Mouse (Mus musculus) T-helper 17 cell (primary cell): Measurements from ENCODE around the gene Tmem30a.

Source experiments
- in situ Hi-C, 2 experiments: fragments of 300-600 bp; cut with MboI, MseI; formaldehyde crosslinking; loops; 1 replicate in 1 of 2; 2 replicates in 1 of 2; pipeline ENCODE4 v1.15.1; 2025; ENCODE audit warnings: high pct_unique_total_duplicates in 2 of 2

The Tmem30a gene

GRCm38 (mm10) chr9:79792841-79793835 is at the start of gene Tmem30a:
TSS of gene Tmem30a (minus strand) at chr9:79793507.
- in situ Hi-C loops: loop anchor here in 1 of 2 experiments (5.0 kb wide), 1 partner anchor 279 kb away; no protein-coding TSS in a partner anchor

GRCm38 (mm10) chr9:79842615-79843014 is 49.3 kb upstream of the Tmem30a start:
- in situ Hi-C loops: no loop called here

- in situ Hi-C loops: no loop called here
These were observed 48.7 kb upstream of the Tmem30a start for GRCm38 (mm10) chr9:79842028-79842427.

- in situ Hi-C loops: loop anchor here in 1 of 2 experiments (5.0 kb wide), 1 partner anchor 41 kb away; no protein-coding TSS in a partner anchor
These were observed 38.0 kb upstream of the Tmem30a start for GRCm38 (mm10) chr9:79831294-79831693.

- in situ Hi-C loops: loop anchor here in 1 of 2 experiments (5.0 kb wide), 1 partner anchor 41 kb away; no protein-coding TSS in a partner anchor
These were observed 37.6 kb upstream of the Tmem30a start for GRCm38 (mm10) chr9:79830874-79831273.

GRCm38 (mm10) chr9:79829842-79830800 is 36.8 kb upstream of the Tmem30a start:
- in situ Hi-C loops: loop anchor here in 1 of 2 experiments (5.0 kb wide), 1 partner anchor 42 kb away; no protein-coding TSS in a partner anchor

- in situ Hi-C loops: no loop called here
These were observed 33.8 kb upstream of the Tmem30a start for GRCm38 (mm10) chr9:79827072-79827471.

GRCm38 (mm10) chr9:79825526-79825925 is 32.2 kb upstream of the Tmem30a start:
- in situ Hi-C loops: no loop called here

- in situ Hi-C loops: no loop called here
These were observed 30.5 kb upstream of the Tmem30a start for GRCm38 (mm10) chr9:79823856-79824255.

- in situ Hi-C loops: no loop called here
These were observed 30.1 kb upstream of the Tmem30a start for GRCm38 (mm10) chr9:79823438-79823837.

- in situ Hi-C loops: no loop called here
These were observed 23.2 kb upstream of the Tmem30a start for GRCm38 (mm10) chr9:79816464-79816863.

- in situ Hi-C loops: no loop called here
These were observed 22.7 kb upstream of the Tmem30a start for GRCm38 (mm10) chr9:79816013-79816412.

- in situ Hi-C loops: no loop called here
These were observed 21.3 kb upstream of the Tmem30a start for GRCm38 (mm10) chr9:79814592-79814991.

GRCm38 (mm10) chr9:79810969-79811902 is 17.9 kb upstream of the Tmem30a start:
- in situ Hi-C loops: no loop called here

- in situ Hi-C loops: no loop called here
These were observed 17.2 kb upstream of the Tmem30a start for GRCm38 (mm10) chr9:79810534-79810933.

- in situ Hi-C loops: no loop called here
These were observed 16.1 kb upstream of the Tmem30a start for GRCm38 (mm10) chr9:79809411-79809810.

- in situ Hi-C loops: no loop called here
These were observed 13.9 kb upstream of the Tmem30a start for GRCm38 (mm10) chr9:79807178-79807577.

- in situ Hi-C loops: no loop called here
These were observed 13.2 kb upstream of the Tmem30a start for GRCm38 (mm10) chr9:79806317-79807075.

GRCm38 (mm10) chr9:79805426-79805825 is 12.1 kb upstream of the Tmem30a start:
- in situ Hi-C loops: no loop called here
